Mouse (Mus musculus): ENCODE measurements at regions not wholly inside any gene's neighbourhood (a gene's known extent, or its start where the extent isn't known, plus 50 kb on each side); places are given as distances from the start of the nearest gene placed in this dataset.

GRCm38 (mm10) chr9:40617676-40618062, 52.7 kb upstream of the Gm21915 start:
- DNase-seq = no peak

GRCm38 (mm10) chr9:40617036-40617675, 53.3 kb upstream of the Gm21915 start:
- DNase-seq = no peak

DNA sequence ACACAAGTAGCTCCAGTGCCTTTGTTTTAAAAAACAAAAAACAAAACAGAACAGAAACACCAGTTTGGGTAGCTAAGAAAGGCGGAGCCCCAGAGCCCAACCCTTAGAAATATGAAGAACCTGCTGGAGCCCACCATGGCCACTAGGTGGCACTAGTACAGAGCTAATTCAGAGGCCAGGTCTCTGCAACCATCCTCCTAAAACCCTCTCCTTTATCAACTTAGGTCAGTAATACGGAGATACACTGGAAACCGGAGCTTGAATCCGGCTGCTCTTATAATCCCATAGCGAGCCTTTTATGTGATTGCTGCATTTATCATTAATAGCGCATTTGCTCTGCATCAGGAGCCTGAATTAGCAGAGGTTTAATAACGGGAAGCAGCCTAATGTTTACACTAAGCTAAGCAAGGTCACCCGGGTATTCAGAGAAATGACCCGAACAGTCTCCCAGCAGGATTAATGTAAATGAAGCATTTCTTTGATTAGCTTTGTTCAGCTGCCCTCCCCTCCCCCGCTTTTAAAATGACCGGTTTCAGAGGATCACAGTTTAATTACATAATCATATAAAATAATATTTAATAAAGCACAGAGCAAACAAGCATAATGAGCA, 53.9 kb upstream of the Gm21915 start:
- DNase-seq = peak; percentile 76

GRCm38 (mm10) chr9:40615891-40616290, 54.5 kb upstream of the Gm21915 start:
- no peak for DNase-seq

DNA sequence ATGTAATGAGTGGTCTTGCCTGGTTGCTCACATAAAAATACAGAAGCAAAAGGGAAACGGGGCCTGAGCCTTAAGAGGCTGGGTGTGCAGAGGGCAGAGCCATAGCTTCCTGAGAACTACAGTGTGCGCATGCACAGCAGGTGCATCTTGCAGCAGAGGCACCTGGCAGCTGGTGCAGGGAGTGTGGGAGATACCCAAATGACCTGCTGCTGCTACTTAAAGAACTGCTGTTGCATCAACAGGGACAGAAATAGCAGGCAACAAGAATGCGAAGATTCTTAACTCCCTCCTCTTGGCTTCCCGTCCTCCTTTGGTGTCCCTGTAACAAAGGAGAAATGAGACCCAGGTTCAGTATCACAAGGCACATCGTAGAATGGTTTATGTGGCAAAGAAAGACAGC, 56.3 kb upstream of the Gm21915 start:
- DNase-seq = no peak

GRCm38 (mm10) chr9:40613182-40613581, 57.2 kb upstream of the Gm21915 start:
- DNase-seq = no peak

DNA sequence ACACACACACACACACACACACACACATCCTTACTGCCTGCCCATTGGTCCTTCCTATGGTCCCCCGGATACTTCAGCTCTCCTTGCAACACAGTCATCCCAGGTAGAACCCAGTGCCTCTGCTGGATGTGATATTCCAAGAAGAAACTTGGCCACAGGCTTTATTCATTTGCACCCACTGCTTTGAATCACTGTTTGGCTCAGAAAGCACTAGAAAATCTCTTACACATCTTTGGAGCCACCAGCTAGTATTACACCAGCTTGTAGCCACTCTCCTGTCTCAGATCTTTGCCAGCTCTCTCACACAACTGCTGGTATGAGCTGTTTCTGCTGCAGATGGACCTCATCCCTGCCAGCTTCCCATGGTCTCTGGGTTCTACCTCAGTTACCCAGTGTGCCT, 57.7 kb upstream of the Gm21915 start:
- DNase-seq = no peak

- DNase-seq = no peak
Measured at GRCm38 (mm10) chr9:40612312-40612711, 58.1 kb upstream of the Gm21915 start.

DNA sequence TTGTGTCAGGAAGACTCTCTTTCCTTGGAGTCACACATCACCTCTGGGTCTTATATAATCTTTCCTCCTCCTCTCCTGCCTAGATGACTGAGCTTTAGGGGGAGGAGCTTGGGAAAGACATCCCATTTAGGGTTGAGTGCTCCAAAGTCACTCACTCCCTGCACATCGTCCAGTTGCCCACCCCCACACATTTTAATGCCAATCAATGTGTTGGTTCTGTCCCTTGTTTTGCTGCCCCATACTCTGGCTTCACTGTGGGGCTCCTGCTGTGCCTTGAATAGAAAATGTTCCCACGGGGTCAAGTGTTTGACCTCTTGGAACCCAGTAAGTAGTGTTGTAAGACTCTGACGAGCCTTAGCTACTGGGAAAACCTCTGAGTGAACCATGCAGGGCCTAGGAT, 58.8 kb upstream of the Gm21915 start:
- DNase-seq = no peak

DNA sequence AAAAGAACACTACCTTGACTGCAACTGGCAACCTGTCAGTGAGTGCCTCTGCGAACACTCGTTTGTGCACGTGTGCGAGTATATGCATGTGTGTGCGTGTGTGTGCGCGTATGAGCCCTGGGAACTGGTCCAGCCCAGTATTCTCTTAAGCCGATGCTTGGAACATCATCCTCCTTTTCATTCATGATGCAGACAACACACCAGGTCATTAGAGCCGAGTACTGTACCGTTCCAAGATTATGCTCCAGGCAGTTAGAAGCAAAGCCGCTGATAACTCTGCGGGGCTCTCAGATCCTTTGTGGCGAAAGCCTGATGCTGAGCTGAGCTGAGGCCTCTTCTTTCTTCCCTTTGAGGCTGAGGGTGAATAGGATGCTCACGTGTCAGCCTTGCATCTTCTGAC, 61.8 kb upstream of the Gm21915 start:
- DNase-seq = no peak

DNA sequence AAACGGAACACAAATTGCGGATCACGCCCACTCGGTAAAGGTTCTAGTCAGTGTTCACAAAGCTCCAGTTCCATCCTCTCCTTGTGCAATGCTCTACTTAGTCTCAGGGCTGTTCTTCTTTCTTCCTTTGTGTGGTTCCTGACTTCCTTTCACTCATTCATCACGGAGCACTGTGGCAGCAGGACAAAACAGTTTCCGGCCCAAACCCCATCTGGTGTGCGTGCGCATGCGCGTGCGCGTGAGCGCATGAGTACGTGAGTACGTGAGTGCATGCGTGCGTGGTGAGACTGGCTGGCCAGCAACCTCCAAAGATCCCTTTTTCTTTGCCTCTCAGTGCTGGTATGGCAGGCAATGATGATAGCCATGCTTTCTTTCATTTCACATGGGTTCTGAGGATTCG, 62.5 kb upstream of the Gm21915 start:
- no peak for DNase-seq

- DNase-seq = no peak
Measured at GRCm38 (mm10) chr9:40603521-40603920, 66.9 kb upstream of the Gm21915 start.

GRCm38 (mm10) chr9:40598431-40598831, 67.2 kb upstream of the Gramd1b start:
- no peak for DNase-seq

GRCm38 (mm10) chr9:40587421-40587820, 56.2 kb upstream of the Gramd1b start:
- DNase-seq = no peak

GRCm38 (mm10) chr9:40586581-40586980, 55.4 kb upstream of the Gramd1b start:
- no peak for DNase-seq

DNA sequence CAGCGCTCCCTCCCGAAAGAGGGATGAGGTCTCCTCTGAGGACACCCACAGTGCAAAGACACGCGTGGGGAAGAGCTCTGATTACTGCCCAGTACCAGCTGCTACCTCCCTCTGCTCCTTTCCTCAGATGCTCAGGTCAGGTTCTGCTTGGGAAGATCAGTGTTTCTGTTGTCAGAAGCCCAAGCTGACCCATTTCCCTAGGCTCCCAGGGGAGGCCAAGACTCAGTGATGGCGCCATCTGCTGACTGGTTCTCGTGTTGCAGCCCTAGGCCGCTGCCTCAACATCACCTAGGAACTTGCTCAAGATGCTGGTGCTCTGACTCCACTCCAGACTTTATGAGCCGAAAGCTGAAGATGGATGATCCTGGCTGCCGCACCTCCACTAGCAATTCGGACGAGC, 52.4 kb upstream of the Gramd1b start:
- DNase-seq = peak; percentile 78

DNA sequence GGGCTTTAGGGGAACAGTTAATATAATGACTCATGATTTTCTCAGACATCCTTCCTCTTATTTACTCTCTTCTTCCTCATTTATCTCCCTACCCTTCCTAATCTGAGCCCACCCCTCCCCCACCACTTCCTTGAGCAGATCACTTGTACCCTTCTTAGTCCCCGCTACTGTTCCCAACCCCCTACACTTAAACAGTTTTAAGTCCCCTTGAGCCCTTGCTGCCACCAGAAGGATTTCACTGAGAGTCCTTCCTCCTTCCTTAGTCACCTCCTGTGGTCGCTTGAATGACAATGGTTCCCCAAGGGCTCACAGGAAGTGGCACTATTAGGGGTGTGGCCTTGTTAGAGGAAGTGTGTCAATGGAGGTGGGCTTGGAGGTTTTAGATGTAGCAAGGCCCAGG, 50.7 kb upstream of the Gramd1b start:
- DNase-seq = no peak

All from right cerebral cortex, postnatal 25 days (tissue).